Mouse (Mus musculus) MEL (cell line): ENCODE results near the gene Pkmyt1. TPM values are rescaled to one million over a fixed set of nuclear protein-coding genes. Genes with fewer than 3 reads are reported as not detected.

ENCODE experiments used
- DNase-seq: peaks from one replicate; pipeline ENCODE4 v3.0.0; 2011; ENCODE audit warnings: low read depth, low spot score
- H3K27ac ChIP-seq: 2 replicates; pipeline ENCODE4 v1.5.1; 2012; ENCODE audit warnings: low read depth, mild to moderate bottlenecking, control low read depth, low read length, moderate library complexity; ENCODE audit not compliant: control insufficient read depth
- H3K27me3 ChIP-seq, 2 experiments: fragments of 150-350 bp in 1 of 2; sonication (generic) in 1 of 2; 2 replicates each; pipeline ENCODE4 v1.6.1; 2012; ENCODE audit warnings: low read length in 2 of 2, mild to moderate bottlenecking in 2 of 2, improper control_type of control experiment in 1 of 2, moderate library complexity in 1 of 2; ENCODE audit not compliant: insufficient read depth in 2 of 2, control insufficient read depth in 1 of 2
- H3K36me3 ChIP-seq, 2 experiments: 2 replicates each; pipeline ENCODE4 v1.6.1; 2012 to 2014; ENCODE audit warnings: low read length in 2 of 2, improper control_type of control experiment in 1 of 2, inconsistent platforms in 1 of 2, mild to moderate bottlenecking in 1 of 2; ENCODE audit not compliant: insufficient read depth in 2 of 2, control insufficient read depth in 1 of 2
- H3K4me1 ChIP-seq, 2 experiments: fragments of 150-350 bp in 1 of 2; sonication (generic) in 1 of 2; 2 replicates each; pipeline ENCODE4 v1.6.1; 2012; ENCODE audit warnings: low read length in 2 of 2, improper control_type of control experiment in 1 of 2, mild to moderate bottlenecking in 1 of 2; ENCODE audit not compliant: insufficient read depth in 2 of 2, control insufficient read depth in 1 of 2
- H3K4me3 ChIP-seq, 2 experiments: fragments of 150-350 bp in 1 of 2; sonication (generic) in 1 of 2; 2 replicates each; pipeline ENCODE4 v1.5.1; 2012; ENCODE audit warnings: low read depth in 2 of 2, low read length in 2 of 2, mild to moderate bottlenecking in 2 of 2, moderate library complexity in 2 of 2, control low read depth in 1 of 2, improper control_type of control experiment in 1 of 2; ENCODE audit not compliant: control insufficient read depth in 1 of 2, insufficient read depth in 1 of 2
- H3K79me2 ChIP-seq: 2 replicates; pipeline ENCODE4 v1.6.1; 2012; ENCODE audit warnings: mild to moderate bottlenecking, low read length, moderate library complexity; ENCODE audit not compliant: control insufficient read depth, poor library complexity, insufficient read depth
- H3K9ac ChIP-seq: 2 replicates; pipeline ENCODE4 v1.6.1; 2012; ENCODE audit warnings: low read depth, mild to moderate bottlenecking, control low read depth, low read length, moderate library complexity; ENCODE audit not compliant: control insufficient read depth, poor library complexity, severe bottlenecking
- H3K9me3 ChIP-seq: fragments of 150-350 bp; sonication (generic); replicated peaks from 2 replicates; pipeline ENCODE4 v1.6.1; 2012; ENCODE audit warnings: mild to moderate bottlenecking, low read length, improper control_type of control experiment, moderate library complexity; ENCODE audit not compliant: insufficient read depth
- CHD1 ChIP-seq: IDR thresholded peaks from 2 replicates; pipeline ENCODE4 v1.6.1; 2012; ENCODE audit warnings: low read depth, mild to moderate bottlenecking, inconsistent platforms, low read length, improper control_type of control experiment
- ELF1 ChIP-seq: IDR thresholded peaks from 2 replicates; pipeline ENCODE4 v1.6.1; 2014; ENCODE audit warnings: low read depth, mild to moderate bottlenecking, inconsistent platforms, low read length, improper control_type of control experiment, moderate library complexity
- MAFK ChIP-seq: IDR thresholded peaks from 2 replicates; pipeline ENCODE4 v1.6.1; 2011; ENCODE audit warnings: low read depth, mild to moderate bottlenecking, low read length, improper control_type of control experiment, borderline replicate concordance
- MEF2A ChIP-seq: IDR thresholded peaks from 2 replicates; pipeline ENCODE4 v1.6.1; 2014; ENCODE audit warnings: low read depth, mild to moderate bottlenecking, inconsistent platforms, low read length, improper control_type of control experiment; ENCODE audit not compliant: poor library complexity, insufficient replicate concordance, severe bottlenecking; ENCODE audit errors: extremely low read depth
- MYB ChIP-seq: IDR thresholded peaks from 2 replicates; pipeline ENCODE4 v1.6.1; 2011; ENCODE audit warnings: mild to moderate bottlenecking, low read depth, low read length, improper control_type of control experiment
- NELFE ChIP-seq: IDR thresholded peaks from 2 replicates; pipeline ENCODE4 v1.6.1; 2011; ENCODE audit warnings: low read depth, low read length, improper control_type of control experiment
- POLR2A ChIP-seq, 2 experiments: IDR thresholded peaks; 2 replicates each; pipeline ENCODE4 v1.6.1; 2011 to 2012; ENCODE audit warnings: low read length in 2 of 2, mild to moderate bottlenecking in 2 of 2, control low read depth in 1 of 2, improper control_type of control experiment in 1 of 2, low read depth in 1 of 2, moderate library complexity in 1 of 2; ENCODE audit not compliant: control insufficient read depth in 1 of 2, insufficient read depth in 1 of 2, poor library complexity in 1 of 2
- RAD21 ChIP-seq: IDR thresholded peaks from 2 replicates; pipeline ENCODE4 v1.6.1; 2011; ENCODE audit warnings: mild to moderate bottlenecking, low read depth, low read length, improper control_type of control experiment
- RCOR1 ChIP-seq: IDR thresholded peaks from 2 replicates; pipeline ENCODE4 v1.6.1; 2012; ENCODE audit warnings: low read depth, mild to moderate bottlenecking, inconsistent platforms, low read length, improper control_type of control experiment
- SIN3A ChIP-seq: IDR thresholded peaks from 2 replicates; pipeline ENCODE4 v1.6.1; 2012; ENCODE audit warnings: low read length, improper control_type of control experiment, inconsistent platforms
- TBP ChIP-seq: IDR thresholded peaks from 2 replicates; pipeline ENCODE4 v1.8.0; 2011; ENCODE audit warnings: low read depth, low read length, improper control_type of control experiment
- TCF12 ChIP-seq: IDR thresholded peaks from 2 replicates; pipeline ENCODE4 v1.6.1; 2014; ENCODE audit warnings: low read depth, mild to moderate bottlenecking, inconsistent platforms, low read length, improper control_type of control experiment, moderate library complexity
- ZMIZ1 ChIP-seq: IDR thresholded peaks from 2 replicates; pipeline ENCODE4 v1.6.1; 2012; ENCODE audit warnings: low read depth, mild to moderate bottlenecking, inconsistent platforms, low read length, improper control_type of control experiment, moderate library complexity
- ZNF384 ChIP-seq: IDR thresholded peaks from 2 replicates; pipeline ENCODE4 v1.6.1; 2012; ENCODE audit warnings: low read depth, mild to moderate bottlenecking, inconsistent platforms, low read length, improper control_type of control experiment
- polyA plus RNA-seq, 2 experiments: library from polyadenylated mRNA; stranded (reverse) in 1 of 2; unstranded in 1 of 2; fragments of >175 nt in 1 of 2; fragments of >200 nt in 1 of 2; gene quantifications; 2 replicates each; pipeline versions ENCODE4 v1.2.1 to v1.2.4; 2012; ENCODE audit warnings: low replicate concordance in 2 of 2, low read depth in 1 of 2; ENCODE audit not compliant: insufficient read length in 2 of 2, insufficient read depth in 1 of 2, missing spikeins in 1 of 2
- total RNA-seq: library from RNA; depleted of rRNA; stranded (reverse); fragments of 300-350 nt; gene quantifications from 2 replicates; pipeline ENCODE4 v1.2.3, GENCODE M21; 2012

Pkmyt1 gene
- total and polyA plus RNA-seq, 3 experiments: 16.6 to 49.8 TPM; not detected in 1

GRCm38 (mm10) chr17:23703301-23703700 lies 22.8 kb upstream of the Pkmyt1 start:
- Histone ChIP-seq H3K79me2 (no peaks in the 10 kb centered on the region; the same call in 1 of the 2 replicates), H3K27ac (no peak overlapping the region), H3K4me3 (no peak overlapping the region), H3K9ac (no peak overlapping the region), H3K27me3 (peaks cover 2% of the 10 kb centered on the region in 2 experiments; a peak in 1 of 4 replicates), H3K36me3 (peaks cover 0 to 2% of the 10 kb centered on the region in 2 experiments; a peak in 1 of 4 replicates), H3K9me3 (no peaks in the 10 kb centered on the region), H3K4me1 (no peaks in the 10 kb centered on the region)
- TF ChIP-seq ZNF384: no peak
- TF ChIP-seq TBP: no peak
- no peak for TF ChIP-seq SIN3A
- no peak for TF ChIP-seq ELF1
- TF ChIP-seq POLR2A (IDR thresholded peaks at IDR 0.05; ENCODE audit: control insufficient read depth in 1 of 2, insufficient read depth in 1 of 2, low read depth in 1 of 2, low read length in 2 of 2, poor library complexity in 1 of 2): no peak
- TF ChIP-seq RCOR1: no peak
- no peak for TF ChIP-seq MYB
- DNase-seq: no peak

- no peaks in the 10 kb centered on the region for H3K36me3 ChIP-seq
- no peak for DNase-seq
- H3K9ac ChIP-seq: no peak overlapping the region
- TF ChIP-seq SIN3A (no peak), RAD21 (no peak)
- no peaks in the 10 kb centered on the region for H3K4me1 ChIP-seq
- no peaks in the 10 kb centered on the region; the same call in 1 of the 2 replicates for H3K79me2 ChIP-seq
- H3K27ac ChIP-seq: no peak overlapping the region
- H3K9me3 ChIP-seq: no peaks in the 10 kb centered on the region
- peaks cover 4 to 5% of the 10 kb centered on the region in 2 experiments; a peak in 3 of 4 replicates for H3K27me3 ChIP-seq
- H3K4me3 ChIP-seq: no peak overlapping the region
Measured at GRCm38 (mm10) chr17:23704741-23705140, 21.4 kb upstream of the Pkmyt1 start.

- Histone ChIP-seq H3K9ac (no peak overlapping the region), H3K4me3 (no peak overlapping the region), H3K4me1 (no peaks in the 10 kb centered on the region), H3K79me2 (no peaks in the 10 kb centered on the region), H3K9me3 (no peaks in the 10 kb centered on the region), H3K27ac (no peak overlapping the region), H3K36me3 (no peaks in the 10 kb centered on the region), H3K27me3 (peaks cover 7 to 10% of the 10 kb centered on the region in 2 experiments)
- DNase-seq: no peak
- TF ChIP-seq NELFE (no peak), TCF12 (no peak), ZMIZ1 (no peak), MAFK (no peak), CHD1 (no peak), MEF2A (no peak), ELF1 (no peak), MYB (no peak)
Measured at GRCm38 (mm10) chr17:23705525-23706104, 20.5 kb upstream of the Pkmyt1 start.
